Mouse (Mus musculus) lung, postnatal 0 days (tissue): Measurements from ENCODE around the gene Prh1.
"Not testable (repeated sequence)": the region's sequence is repeated elsewhere in the genome, so short reads cannot be mapped to it uniquely, and the experiment has no call there.

Source experiments
- CTCF ChIP-seq: IDR thresholded peaks from 2 replicates; pipeline ENCODE4 v1.5.1; 2016; ENCODE audit warnings: antibody characterized with exemption, mild to moderate bottlenecking
- EP300 ChIP-seq: IDR thresholded peaks from 2 replicates; pipeline ENCODE4 v1.6.1; 2016; ENCODE audit warnings: antibody characterized with exemption, mild to moderate bottlenecking, control low read depth

DNA sequence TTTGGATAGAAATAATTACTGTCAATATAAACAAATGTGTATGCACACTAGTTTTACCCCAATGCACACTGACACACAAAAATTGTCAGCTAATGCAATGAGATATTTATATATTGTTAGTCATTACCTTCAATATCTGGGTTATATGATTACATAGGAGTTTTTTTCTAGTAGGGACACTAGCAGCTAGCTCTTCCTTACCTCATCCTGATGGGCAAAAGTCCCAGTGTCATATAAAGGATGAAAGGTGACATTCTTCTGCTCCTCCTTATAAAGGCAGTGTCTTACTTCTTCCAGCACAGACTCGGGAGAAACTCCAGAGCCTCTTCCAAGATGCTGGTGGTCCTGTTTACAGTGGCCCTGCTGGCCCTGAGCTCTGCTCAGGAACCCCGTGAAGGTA is 26.0 kb downstream of the Prh1 start, which contains the start of gene Prp2:
- not testable (repeated sequence) for TF ChIP-seq CTCF, EP300
